Mouse (Mus musculus) intestine, postnatal 0 days (tissue): ENCODE measurements at regions not wholly inside any gene's neighbourhood (a gene's known extent, or its start where the extent isn't known, plus 50 kb on each side); places are given as distances from the start of the nearest gene placed in this dataset.
A peak's percentile ranks its signal among the peaks of the same experiment; 100 is the strongest.

Source experiments
- ATAC-seq: fragments of 200-750 bp; cut with Nextera tagmentation; 2 replicates; pipeline ENCODE4 v1.8.0; 2017; ENCODE audit warnings: mild to moderate bottlenecking, moderate TSS enrichment, moderate library complexity
- H3K27ac ChIP-seq: fragments of 300-500 bp; sonication (generic); 2 replicates; pipeline ENCODE4 v1.5.1; 2014; ENCODE audit warnings: mild to moderate bottlenecking, low read depth, low read length, moderate library complexity
- H3K27me3 ChIP-seq: fragments of 300-500 bp; sonication (generic); replicated peaks from 2 replicates; pipeline ENCODE4 v1.6.1; 2014; ENCODE audit warnings: low read length, mixed read lengths; ENCODE audit not compliant: control insufficient read depth, insufficient read depth
- H3K36me3 ChIP-seq: fragments of 300-500 bp; sonication (generic); 2 replicates; pipeline ENCODE4 v1.6.1; 2014; ENCODE audit warnings: mild to moderate bottlenecking, moderate library complexity; ENCODE audit not compliant: control insufficient read depth, insufficient read depth
- H3K4me1 ChIP-seq: fragments of 300-500 bp; sonication (generic); replicated peaks from 2 replicates; pipeline ENCODE4 v1.6.1; 2014; ENCODE audit warnings: antibody characterized with exemption, low read length, mixed read lengths; ENCODE audit not compliant: control insufficient read depth, insufficient read depth
- H3K4me2 ChIP-seq: fragments of 300-500 bp; sonication (generic); replicated peaks from 2 replicates; pipeline ENCODE4 v1.6.1; 2014; ENCODE audit warnings: low read depth, mild to moderate bottlenecking, moderate library complexity
- H3K4me3 ChIP-seq: fragments of 300-500 bp; sonication (generic); 2 replicates; pipeline ENCODE4 v1.5.1; 2014; ENCODE audit warnings: low read depth, low read length
- H3K9ac ChIP-seq: fragments of 300-500 bp; sonication (generic); 2 replicates; pipeline ENCODE4 v1.6.1; 2014; ENCODE audit warnings: mild to moderate bottlenecking, low read depth, low read length
- H3K9me3 ChIP-seq: fragments of 300-500 bp; sonication (generic); 2 replicates; pipeline ENCODE4 v1.6.1; 2016; ENCODE audit warnings: mixed run types; ENCODE audit not compliant: control insufficient read depth
- CTCF ChIP-seq: sonication (generic); IDR thresholded peaks from 2 replicates; pipeline ENCODE4 v1.5.1; 2016; ENCODE audit warnings: low read depth, mild to moderate bottlenecking, control low read depth, antibody characterized with exemption, moderate library complexity
- WGBS: fragments of 180-500 bp; shearing (Covaris S2); extraction: QIAGEN DNeasy Blood & Tissue Kit; methylation state at CpG from one replicate; pipeline ENCODE4 v1.1.7; 2014; 5-methylcytosine and 5-hydroxymethylcytosine counted together

DNA sequence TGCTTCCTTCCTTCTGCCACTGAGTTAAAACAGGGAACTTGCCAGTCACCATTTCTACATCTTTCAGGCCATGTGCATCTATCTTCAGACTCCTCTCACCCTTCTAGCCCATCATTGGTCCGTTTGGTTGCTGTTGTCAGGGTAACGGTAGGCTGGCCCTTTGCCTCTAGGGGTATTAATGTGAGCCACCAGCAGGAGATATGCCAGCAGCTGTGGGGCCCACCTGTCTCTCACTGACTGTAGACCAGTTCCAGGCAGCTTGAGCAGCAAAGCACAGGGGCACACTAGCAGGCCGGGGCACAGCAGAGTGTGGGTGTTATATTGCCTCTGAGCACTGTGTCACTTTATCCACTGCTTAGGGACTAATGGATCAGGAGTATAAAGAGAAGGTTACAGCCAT is 91.3 kb downstream of the Cdc7 start:
- H3K9ac ChIP-seq: no peak overlapping the region
- 38% methylated on average over 3 of the region's 3 CpGs for WGBS
- H3K4me2 ChIP-seq: no peak overlapping the region
- TF ChIP-seq CTCF: no peak
- peak; percentile 21; the same call in 1 of the 2 replicates for ATAC-seq
- no peaks in the 10 kb centered on the region for H3K27me3 ChIP-seq
- no peaks in the 10 kb centered on the region for H3K9me3 ChIP-seq
- H3K4me1 ChIP-seq: no peaks in the 10 kb centered on the region
- no peak overlapping the region for H3K27ac ChIP-seq
- no peak overlapping the region for H3K4me3 ChIP-seq
- no peaks in the 10 kb centered on the region for H3K36me3 ChIP-seq
